In the genomic region with DNA sequence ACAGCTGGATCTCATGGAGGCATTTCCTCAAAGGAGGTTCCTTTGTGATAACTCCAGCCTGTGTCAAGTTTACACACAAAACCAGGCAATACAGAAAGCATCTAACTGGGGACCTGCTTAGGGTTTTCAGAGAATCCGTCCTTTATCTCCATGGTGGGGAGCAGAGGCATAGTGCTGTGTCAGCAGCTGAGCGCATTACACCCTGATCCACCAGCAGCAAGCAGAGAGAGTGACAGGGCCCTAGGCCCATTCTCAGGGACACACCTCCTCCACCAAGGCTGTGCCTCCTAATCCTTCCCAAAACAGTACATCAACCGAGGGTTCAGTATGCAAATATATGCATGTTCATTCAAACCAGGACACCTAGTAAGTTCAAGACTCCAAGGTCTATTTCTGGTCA, we compare ENCODE assay signal across 13 mouse cellular contexts.
"Had no signal": no experiment of that assay in that cellular context is flagged by ENCODE, and none has a peak within 500 bp of the region (broad histone marks: within the 10 kb centered on the region; RNA-seq: fewer than 3 reads in every experiment).

No protein-coding gene starts in this region.

- H3K4me3 ChIP-seq: kidney, embryonic 15.5 days; limb, embryonic 15.5 days; myocyte; neural tube, embryonic 12.5 days had no signal

- H3K4me2 ChIP-seq: kidney, embryonic 15.5 days; limb, embryonic 15.5 days; neural tube, embryonic 12.5 days had no signal

- H3K36me3 ChIP-seq: kidney, embryonic 15.5 days; limb, embryonic 15.5 days; neural tube, embryonic 12.5 days had no signal

- H3K27ac ChIP-seq: kidney, embryonic 15.5 days; limb, embryonic 15.5 days; macrophage; neural tube, embryonic 12.5 days had no signal

- H3K4me1 ChIP-seq: limb, embryonic 15.5 days had no signal

- H3K27me3 ChIP-seq: limb, embryonic 15.5 days; neural tube, embryonic 12.5 days had no signal

- ATAC-seq: intestine, embryonic 16.5 days; lung, postnatal 0 days had no signal

- H3K9me3 ChIP-seq: kidney, embryonic 15.5 days; limb, embryonic 15.5 days; neural tube, embryonic 12.5 days had no signal

- H3K9ac ChIP-seq: kidney, embryonic 15.5 days; limb, embryonic 15.5 days; neural tube, embryonic 12.5 days had no signal

- DNase-seq: kidney, adult 2 months; kidney, postnatal 14 days; lung, adult 2 months; midbrain, embryonic 14.5 days; retina, postnatal 1 day; thymus, postnatal 36 days had no signal
